Mouse (Mus musculus): ENCODE data around the gene Lrtm1. TPM values are rescaled to one million over a fixed set of nuclear protein-coding genes. Genes with fewer than 3 reads are reported as not detected.

Gene Lrtm1
- total RNA-seq, 1 experiment: not detected

GRCm38 (mm10) chr14:29031858-29032395, 13.9 kb downstream of the Lrtm1 start:
- in situ Hi-C loops (cut with MboI; ENCODE audit: low sequenced_read_pairs in 2 of 2, unreplicated experiment in 2 of 2): no loop called here
- no peak for DNase-seq (ENCODE audit: low read depth, low spot score)
- Histone ChIP-seq H3K9me3 (ENCODE audit: control insufficient read depth, insufficient read depth, low read depth, low read length) (no peaks in the 10 kb centered on the region), H3K27ac (ENCODE audit: insufficient read depth, low read depth, low read length, poor library complexity, severe bottlenecking) (no peak overlapping the region), H3K4me3 (ENCODE audit: insufficient read depth in 1 of 2, low read depth in 1 of 2, low read length in 2 of 2, poor library complexity in 1 of 2, severe bottlenecking in 1 of 2) (no peak overlapping the region), H3K36me3 (ENCODE audit: control insufficient read depth, insufficient read depth, low read length, poor library complexity, severe bottlenecking) (no peaks in the 10 kb centered on the region), H3K4me1 (ENCODE audit: control insufficient read depth in 2 of 2, insufficient read depth in 2 of 2, low read length in 2 of 2, poor library complexity in 1 of 2) (no peaks in the 10 kb centered on the region), H3K9ac (ENCODE audit: insufficient read depth, low read depth, low read length, poor library complexity, severe bottlenecking) (no peak overlapping the region)
- TF ChIP-seq MAFK (IDR thresholded peaks at IDR 0.05; ENCODE audit: insufficient read depth, low read depth, low read length) (no peak), CHD2 (IDR thresholded peaks at IDR 0.05; ENCODE audit: low read depth, low read length) (no peak), ZNF384 (IDR thresholded peaks at IDR 0.05; ENCODE audit: low read depth, low read length) (no peak), HCFC1 (IDR thresholded peaks at IDR 0.05; ENCODE audit: borderline replicate concordance, insufficient read depth, low read length) (no peak), ZC3H11A (IDR thresholded peaks at IDR 0.05; ENCODE audit: borderline replicate concordance, low read depth, low read length) (no peak)

GRCm38 (mm10) chr14:29038246-29038645, 20.2 kb downstream of the Lrtm1 start:
- no peak for TF ChIP-seq ZNF384 (IDR thresholded peaks at IDR 0.05; ENCODE audit: low read depth, low read length)
- no peak for TF ChIP-seq MAFK (IDR thresholded peaks at IDR 0.05; ENCODE audit: insufficient read depth, low read depth, low read length)
- no peak for TF ChIP-seq HCFC1 (IDR thresholded peaks at IDR 0.05; ENCODE audit: borderline replicate concordance, insufficient read depth, low read length)
- no peak for TF ChIP-seq CHD2 (IDR thresholded peaks at IDR 0.05; ENCODE audit: low read depth, low read length)
- no peak for TF ChIP-seq ZC3H11A (IDR thresholded peaks at IDR 0.05; ENCODE audit: borderline replicate concordance, low read depth, low read length)
- in situ Hi-C loops (cut with MboI; ENCODE audit: low sequenced_read_pairs in 2 of 2, unreplicated experiment in 2 of 2): no loop called here
- no peak for DNase-seq (ENCODE audit: low read depth, low spot score)

GRCm38 (mm10) chr14:29040606-29041364, 22.8 kb downstream of the Lrtm1 start:
- in situ Hi-C loops (cut with MboI; ENCODE audit: low sequenced_read_pairs in 2 of 2, unreplicated experiment in 2 of 2): no loop called here
- no peak for TF ChIP-seq MAFK (IDR thresholded peaks at IDR 0.05; ENCODE audit: insufficient read depth, low read depth, low read length)
- TF ChIP-seq CHD2 (IDR thresholded peaks at IDR 0.05; ENCODE audit: low read depth, low read length): no peak
- TF ChIP-seq HCFC1 (IDR thresholded peaks at IDR 0.05; ENCODE audit: borderline replicate concordance, insufficient read depth, low read length): no peak
- no peak for TF ChIP-seq ZC3H11A (IDR thresholded peaks at IDR 0.05; ENCODE audit: borderline replicate concordance, low read depth, low read length)

More at GRCm38 (mm10) chr14:29038246-29038645, 20.2 kb downstream of the Lrtm1 start:
- Histone ChIP-seq H3K4me3 (ENCODE audit: insufficient read depth in 1 of 2, low read depth in 1 of 2, low read length in 2 of 2, poor library complexity in 1 of 2, severe bottlenecking in 1 of 2) (no peak overlapping the region), H3K27ac (ENCODE audit: insufficient read depth, low read depth, low read length, poor library complexity, severe bottlenecking) (no peak overlapping the region), H3K4me1 (ENCODE audit: control insufficient read depth in 2 of 2, insufficient read depth in 2 of 2, low read length in 2 of 2, poor library complexity in 1 of 2) (no peaks in the 10 kb centered on the region), H3K36me3 (ENCODE audit: control insufficient read depth, insufficient read depth, low read length, poor library complexity, severe bottlenecking) (no peaks in the 10 kb centered on the region), H3K9me3 (ENCODE audit: control insufficient read depth, insufficient read depth, low read depth, low read length) (no peaks in the 10 kb centered on the region), H3K9ac (ENCODE audit: insufficient read depth, low read depth, low read length, poor library complexity, severe bottlenecking) (no peak overlapping the region)

GRCm38 (mm10) chr14:29041498-29041897, 23.5 kb downstream of the Lrtm1 start:
- H3K9ac ChIP-seq (ENCODE audit: insufficient read depth, low read depth, low read length, poor library complexity, severe bottlenecking): no peak overlapping the region
- no peak for DNase-seq (ENCODE audit: low read depth, low spot score)
- TF ChIP-seq MAFK (IDR thresholded peaks at IDR 0.05; ENCODE audit: insufficient read depth, low read depth, low read length) (no peak), HCFC1 (IDR thresholded peaks at IDR 0.05; ENCODE audit: borderline replicate concordance, insufficient read depth, low read length) (no peak), ZNF384 (IDR thresholded peaks at IDR 0.05; ENCODE audit: low read depth, low read length) (no peak), ZC3H11A (IDR thresholded peaks at IDR 0.05; ENCODE audit: borderline replicate concordance, low read depth, low read length) (no peak), CHD2 (IDR thresholded peaks at IDR 0.05; ENCODE audit: low read depth, low read length) (no peak)
- no peak overlapping the region for H3K27ac ChIP-seq (ENCODE audit: insufficient read depth, low read depth, low read length, poor library complexity, severe bottlenecking)
- H3K36me3 ChIP-seq (ENCODE audit: control insufficient read depth, insufficient read depth, low read length, poor library complexity, severe bottlenecking): no peaks in the 10 kb centered on the region
- no peaks in the 10 kb centered on the region for H3K9me3 ChIP-seq (ENCODE audit: control insufficient read depth, insufficient read depth, low read depth, low read length)
- no peak overlapping the region for H3K4me3 ChIP-seq (ENCODE audit: insufficient read depth in 1 of 2, low read depth in 1 of 2, low read length in 2 of 2, poor library complexity in 1 of 2, severe bottlenecking in 1 of 2)
- in situ Hi-C loops (cut with MboI; ENCODE audit: low sequenced_read_pairs in 2 of 2, unreplicated experiment in 2 of 2): no loop called here
- H3K4me1 ChIP-seq (ENCODE audit: control insufficient read depth in 2 of 2, insufficient read depth in 2 of 2, low read length in 2 of 2, poor library complexity in 1 of 2): no peaks in the 10 kb centered on the region

More at GRCm38 (mm10) chr14:29040606-29041364, 22.8 kb downstream of the Lrtm1 start:
- Histone ChIP-seq H3K4me1 (ENCODE audit: control insufficient read depth in 2 of 2, insufficient read depth in 2 of 2, low read length in 2 of 2, poor library complexity in 1 of 2) (no peaks in the 10 kb centered on the region), H3K9ac (ENCODE audit: insufficient read depth, low read depth, low read length, poor library complexity, severe bottlenecking) (no peak overlapping the region), H3K27ac (ENCODE audit: insufficient read depth, low read depth, low read length, poor library complexity, severe bottlenecking) (no peak overlapping the region), H3K36me3 (ENCODE audit: control insufficient read depth, insufficient read depth, low read length, poor library complexity, severe bottlenecking) (no peaks in the 10 kb centered on the region), H3K9me3 (ENCODE audit: control insufficient read depth, insufficient read depth, low read depth, low read length) (no peaks in the 10 kb centered on the region), H3K4me3 (ENCODE audit: insufficient read depth in 1 of 2, low read depth in 1 of 2, low read length in 2 of 2, poor library complexity in 1 of 2, severe bottlenecking in 1 of 2) (no peak overlapping the region)
- DNase-seq (ENCODE audit: low read depth, low spot score): no peak
